Mouse (Mus musculus) thymus, adult 2 months (tissue): ENCODE measurements around the gene Itm2b. TPM values are rescaled to one million over a fixed set of nuclear protein-coding genes. Genes with fewer than 3 reads are reported as not detected.

Experiments
- DNase-seq: peaks from one replicate; pipeline ENCODE4 v3.0.0; 2021
- H3K27ac ChIP-seq: fragments of 200-500 bp; 2 replicates; pipeline ENCODE4 v1.5.1; 2012; ENCODE audit warnings: low read length, control low read depth; ENCODE audit not compliant: control insufficient read depth, insufficient read depth
- H3K27me3 ChIP-seq: fragments of 200-500 bp; 2 replicates; pipeline ENCODE4 v1.6.1; 2012; ENCODE audit warnings: mild to moderate bottlenecking, low read length, moderate library complexity, mixed read lengths; ENCODE audit not compliant: control insufficient read depth, insufficient read depth
- H3K36me3 ChIP-seq: fragments of 200-500 bp; 2 replicates; pipeline ENCODE4 v1.6.1; 2012; ENCODE audit warnings: mild to moderate bottlenecking, low read length, moderate library complexity; ENCODE audit not compliant: control insufficient read depth, insufficient read depth
- H3K4me1 ChIP-seq: fragments of 200-500 bp; replicated peaks from 2 replicates; pipeline ENCODE4 v1.6.1; 2012; ENCODE audit warnings: low read length; ENCODE audit not compliant: control insufficient read depth, insufficient read depth
- H3K4me3 ChIP-seq: fragments of 200-500 bp; 2 replicates; pipeline ENCODE4 v1.5.1; 2012; ENCODE audit warnings: mild to moderate bottlenecking, low read length, control low read depth, moderate library complexity; ENCODE audit not compliant: control insufficient read depth, insufficient read depth
- CTCF ChIP-seq: fragments of 200-500 bp; IDR thresholded peaks from 2 replicates; pipeline ENCODE4 v1.5.1; 2012; ENCODE audit warnings: mild to moderate bottlenecking, control low read depth, low read length, moderate library complexity, borderline replicate concordance; ENCODE audit not compliant: control insufficient read depth, poor library complexity, insufficient read depth; ENCODE audit errors: extremely low read depth
- POLR2A ChIP-seq: fragments of 200-500 bp; IDR thresholded peaks from 2 replicates; pipeline ENCODE4 v1.6.1; 2012; ENCODE audit warnings: mild to moderate bottlenecking, low read length, control low read depth, moderate library complexity; ENCODE audit not compliant: control insufficient read depth, poor library complexity, insufficient read depth; ENCODE audit errors: extremely low read depth
- WGBS: fragments of 180-500 bp; shearing (Covaris S2); methylation state at CpG from one replicate; pipeline ENCODE4 v1.1.7; 2018; 5-methylcytosine and 5-hydroxymethylcytosine counted together
- polyA plus RNA-seq: library from polyadenylated mRNA; depleted of rRNA; stranded (reverse); fragments of >200 nt; gene quantifications from 2 replicates; pipeline ENCODE4 v1.2.3, GENCODE M21; 2012

The Itm2b gene
- polyA plus RNA-seq, 1 experiment = 985 TPM

DNA sequence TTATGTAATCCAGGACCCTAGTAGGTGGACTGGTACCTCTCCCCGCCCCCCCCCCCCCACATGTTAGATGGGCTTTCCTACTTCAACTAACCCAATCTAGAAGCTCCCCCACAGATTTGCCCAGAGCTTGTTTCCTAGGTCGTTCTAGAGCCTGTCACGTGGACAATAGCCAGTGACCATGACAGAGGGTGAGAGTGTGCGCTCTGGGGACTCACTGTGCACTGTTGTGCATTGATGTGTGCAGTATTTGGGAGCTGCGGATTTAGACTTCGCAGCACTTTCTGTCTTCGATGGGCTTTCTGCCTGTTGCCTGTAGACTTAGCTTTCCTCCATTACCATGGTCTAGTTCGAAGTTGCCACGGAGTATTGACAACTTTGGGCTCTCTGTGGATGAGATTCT lies 36.5 kb upstream of the Itm2b start:
- Histone ChIP-seq H3K27ac (no peak overlapping the region), H3K27me3 (no peaks in the 10 kb centered on the region), H3K36me3 (no peaks in the 10 kb centered on the region), H3K4me3 (no peak overlapping the region), H3K4me1 (peaks cover 2% of the 10 kb centered on the region; the same call in 1 of the 2 replicates)
- no peak for TF ChIP-seq CTCF
- no peak for TF ChIP-seq POLR2A
- 94% methylated on average over 9 of the region's 9 CpGs for WGBS
- DNase-seq = no peak

GRCm38 (mm10) chr14:73420138-73420745 lies 35.2 kb upstream of the Itm2b start:
- TF ChIP-seq CTCF (no peak), POLR2A (no peak)
- H3K27me3 ChIP-seq = no peaks in the 10 kb centered on the region

GRCm38 (mm10) chr14:73416511-73416910 lies 31.4 kb upstream of the Itm2b start:
- WGBS = 67% methylated on average over 5 of the region's 5 CpGs
- Histone ChIP-seq H3K27ac (no peak overlapping the region), H3K27me3 (no peaks in the 10 kb centered on the region), H3K4me1 (peaks cover 3% of the 10 kb centered on the region; the same call in 1 of the 2 replicates), H3K4me3 (no peak overlapping the region), H3K36me3 (no peaks in the 10 kb centered on the region)
- TF ChIP-seq POLR2A = no peak
- TF ChIP-seq CTCF = no peak
- DNase-seq = no peak

More at GRCm38 (mm10) chr14:73420138-73420745, 35.2 kb upstream of the Itm2b start:
- H3K4me3 ChIP-seq = no peak overlapping the region
- DNase-seq = no peak
- no peaks in the 10 kb centered on the region for H3K36me3 ChIP-seq
- no peak overlapping the region for H3K27ac ChIP-seq
- 77% methylated on average over 5 of the region's 5 CpGs for WGBS
- peaks cover 3% of the 10 kb centered on the region; the same call in 1 of the 2 replicates for H3K4me1 ChIP-seq

GRCm38 (mm10) chr14:73415376-73416035 lies 30.4 kb upstream of the Itm2b start:
- H3K27ac ChIP-seq = no peak overlapping the region
- no peak overlapping the region for H3K4me3 ChIP-seq
- peaks cover 3% of the 10 kb centered on the region; the same call in 1 of the 2 replicates for H3K4me1 ChIP-seq
- no peak for TF ChIP-seq CTCF
- TF ChIP-seq POLR2A = no peak
- DNase-seq = no peak
- H3K36me3 ChIP-seq = no peaks in the 10 kb centered on the region
- WGBS = 93% methylated on average over 13 of the region's 13 CpGs
- H3K27me3 ChIP-seq = no peaks in the 10 kb centered on the region

- Histone ChIP-seq H3K27ac (no peak overlapping the region), H3K4me3 (no peak overlapping the region), H3K4me1 (peaks cover 7% of the 10 kb centered on the region), H3K27me3 (no peaks in the 10 kb centered on the region), H3K36me3 (no peaks in the 10 kb centered on the region)
- DNase-seq = no peak
- WGBS = 83% methylated on average over 1 of the region's 1 CpGs
- TF ChIP-seq POLR2A (no peak), CTCF (no peak)
Measured at GRCm38 (mm10) chr14:73411729-73412128, 26.6 kb upstream of the Itm2b start.

- Histone ChIP-seq H3K4me3 (no peak overlapping the region), H3K36me3 (no peaks in the 10 kb centered on the region), H3K27ac (no peak overlapping the region), H3K4me1 (peaks cover 8% of the 10 kb centered on the region), H3K27me3 (no peaks in the 10 kb centered on the region)
- WGBS = 90% methylated on average over 3 of the region's 3 CpGs
- DNase-seq = no peak
- no peak for TF ChIP-seq CTCF
- TF ChIP-seq POLR2A = no peak
Measured at GRCm38 (mm10) chr14:73410083-73410482, 25.0 kb upstream of the Itm2b start.
